Mouse (Mus musculus) heart, adult 2 months (tissue): ENCODE results near the gene Hip1r.

Experiments used
- CTCF ChIP-seq: fragments of 200-600 bp; IDR thresholded peaks from 2 replicates; pipeline ENCODE4 v1.8.1; 2022; ENCODE audit warnings: antibody characterized with exemption, mild to moderate bottlenecking, moderate library complexity
- POLR2A ChIP-seq: fragments of 200-500 bp; IDR thresholded peaks from 2 replicates; pipeline ENCODE4 v1.6.1; 2011; ENCODE audit warnings: mild to moderate bottlenecking, low read depth, low read length, control low read depth; ENCODE audit not compliant: insufficient read depth

- TF ChIP-seq POLR2A = no peak
- TF ChIP-seq CTCF = no peak
Measured at GRCm38 (mm10) chr5:124010077-124010476, 36.6 kb downstream of the Hip1r start.
